Mouse (Mus musculus): ENCODE data around the gene Agmat.

Gene Agmat

GRCm38 (mm10) chr4:141746578-141747346, at the start of gene Agmat:
Gene Agmat, plus strand, starts transcription at chr4:141746672.
- DNase-seq (ENCODE audit: low spot score in 2 of 2), result no peak

GRCm38 (mm10) chr4:141704625-141705024, 41.8 kb upstream of the Agmat start:
- no peak for DNase-seq (ENCODE audit: low spot score in 2 of 2)

GRCm38 (mm10) chr4:141705331-141705730, 41.1 kb upstream of the Agmat start:
- no peak for DNase-seq (ENCODE audit: low spot score in 2 of 2)

- no peak for DNase-seq (ENCODE audit: low spot score in 2 of 2)
Measured at GRCm38 (mm10) chr4:141708005-141708404, 38.5 kb upstream of the Agmat start.

- no peak for DNase-seq (ENCODE audit: low spot score in 2 of 2)
Measured at GRCm38 (mm10) chr4:141708971-141709370, 37.5 kb upstream of the Agmat start.

- DNase-seq (ENCODE audit: low spot score in 2 of 2), result no peak
Measured at GRCm38 (mm10) chr4:141711250-141711649, 35.2 kb upstream of the Agmat start.

GRCm38 (mm10) chr4:141713598-141714142, 32.8 kb upstream of the Agmat start:
- no peak for DNase-seq (ENCODE audit: low spot score in 2 of 2)

GRCm38 (mm10) chr4:141715027-141715426, 31.4 kb upstream of the Agmat start:
- no peak for DNase-seq (ENCODE audit: low spot score in 2 of 2)

GRCm38 (mm10) chr4:141717633-141718032, 28.8 kb upstream of the Agmat start:
- DNase-seq (ENCODE audit: low spot score in 2 of 2), result no peak

- no peak for DNase-seq (ENCODE audit: low spot score in 2 of 2)
Measured at GRCm38 (mm10) chr4:141719304-141719703, 27.2 kb upstream of the Agmat start.

GRCm38 (mm10) chr4:141720761-141721523, 25.5 kb upstream of the Agmat start:
- no peak for DNase-seq (ENCODE audit: low spot score in 2 of 2)

GRCm38 (mm10) chr4:141721961-141722360, 24.5 kb upstream of the Agmat start:
- DNase-seq (ENCODE audit: low spot score in 2 of 2), result no peak

GRCm38 (mm10) chr4:141722731-141723672, 23.5 kb upstream of the Agmat start, which contains the start of gene Ddi2:
Gene Ddi2, minus strand, starts transcription at chr4:141723419.
- peak; percentile 82 to 88 for DNase-seq (ENCODE audit: low spot score in 2 of 2)

GRCm38 (mm10) chr4:141723673-141724068, 22.8 kb upstream of the Agmat start:
- no peak for DNase-seq (ENCODE audit: low spot score in 2 of 2)

- DNase-seq (ENCODE audit: low spot score in 2 of 2), result no peak
Measured at GRCm38 (mm10) chr4:141724594-141724993, 21.9 kb upstream of the Agmat start.

GRCm38 (mm10) chr4:141725277-141725676, 21.2 kb upstream of the Agmat start:
- no peak for DNase-seq (ENCODE audit: low spot score in 2 of 2)

GRCm38 (mm10) chr4:141725738-141726137, 20.7 kb upstream of the Agmat start:
- DNase-seq (ENCODE audit: low spot score in 2 of 2), result no peak

GRCm38 (mm10) chr4:141729266-141729665, 17.2 kb upstream of the Agmat start:
- DNase-seq (ENCODE audit: low spot score in 2 of 2), result no peak

- no peak for DNase-seq (ENCODE audit: low spot score in 2 of 2)
Measured at GRCm38 (mm10) chr4:141730401-141730800, 16.1 kb upstream of the Agmat start.

- DNase-seq (ENCODE audit: low spot score in 2 of 2), result no peak
Measured at GRCm38 (mm10) chr4:141731766-141732165, 14.7 kb upstream of the Agmat start.

- peak; percentile 87 to 89 for DNase-seq (ENCODE audit: low spot score in 2 of 2)
Measured at GRCm38 (mm10) chr4:141734446-141735205, 11.8 kb upstream of the Agmat start.
